Mouse (Mus musculus) thymus, adult 2 months (tissue): ENCODE data around the gene Ccdc86.

Source experiments
- CTCF ChIP-seq: fragments of 200-500 bp; IDR thresholded peaks from 2 replicates; pipeline ENCODE4 v1.5.1; 2012; ENCODE audit warnings: mild to moderate bottlenecking, control low read depth, low read length, moderate library complexity, borderline replicate concordance; ENCODE audit not compliant: control insufficient read depth, poor library complexity, insufficient read depth; ENCODE audit errors: extremely low read depth
- POLR2A ChIP-seq: fragments of 200-500 bp; IDR thresholded peaks from 2 replicates; pipeline ENCODE4 v1.6.1; 2012; ENCODE audit warnings: mild to moderate bottlenecking, low read length, control low read depth, moderate library complexity; ENCODE audit not compliant: control insufficient read depth, poor library complexity, insufficient read depth; ENCODE audit errors: extremely low read depth

- no peak for TF ChIP-seq CTCF
- no peak for TF ChIP-seq POLR2A
These were observed 48.0 kb downstream of the Ccdc86 start for GRCm38 (mm10) chr19:10901046-10901445.
